Mouse (Mus musculus) bone marrow macrophage, adult 2 months (primary cell): ENCODE data around the gene Tmem274. TPM values are rescaled to one million over a fixed set of nuclear protein-coding genes. Genes with fewer than 3 reads are reported as not detected.
A peak's percentile ranks its signal among the peaks of the same experiment; 100 is the strongest.

ENCODE experiments used
- H3K27ac ChIP-seq: 2 replicates; pipeline ENCODE4 v1.5.1; 2012; ENCODE audit warnings: low read depth, low read length; ENCODE audit not compliant: insufficient read depth
- H3K4me1 ChIP-seq: 2 replicates; pipeline ENCODE4 v1.6.1; 2012; ENCODE audit warnings: low read length; ENCODE audit not compliant: control insufficient read depth, insufficient read depth
- H3K4me3 ChIP-seq: 2 replicates; pipeline ENCODE4 v1.5.1; 2012; ENCODE audit warnings: mild to moderate bottlenecking, low read length, moderate library complexity; ENCODE audit not compliant: insufficient read depth
- CTCF ChIP-seq: IDR thresholded peaks from 2 replicates; pipeline ENCODE4 v1.5.1; 2012; ENCODE audit warnings: low read depth, mild to moderate bottlenecking, low read length, moderate library complexity
- POLR2A ChIP-seq: IDR thresholded peaks from 2 replicates; pipeline ENCODE4 v1.6.1; 2012; ENCODE audit warnings: mild to moderate bottlenecking, low read depth, low read length, borderline replicate concordance
- polyA plus RNA-seq: library from polyadenylated mRNA; stranded (reverse); fragments of >200 nt; gene quantifications from 2 replicates; pipeline ENCODE4 v1.2.4, GENCODE M21; 2012; ENCODE audit not compliant: missing spikeins, insufficient read depth, insufficient read length

The Tmem274 gene
- polyA plus RNA-seq, 1 experiment: not detected

GRCm38 (mm10) chr4:149499790-149500189 is 22.6 kb downstream of the Tmem274 start:
- Histone ChIP-seq H3K4me1 (peaks cover 4% of the 10 kb centered on the region), H3K4me3 (no peak overlapping the region), H3K27ac (no peak overlapping the region)
- TF ChIP-seq CTCF (no peak), POLR2A (no peak)

DNA sequence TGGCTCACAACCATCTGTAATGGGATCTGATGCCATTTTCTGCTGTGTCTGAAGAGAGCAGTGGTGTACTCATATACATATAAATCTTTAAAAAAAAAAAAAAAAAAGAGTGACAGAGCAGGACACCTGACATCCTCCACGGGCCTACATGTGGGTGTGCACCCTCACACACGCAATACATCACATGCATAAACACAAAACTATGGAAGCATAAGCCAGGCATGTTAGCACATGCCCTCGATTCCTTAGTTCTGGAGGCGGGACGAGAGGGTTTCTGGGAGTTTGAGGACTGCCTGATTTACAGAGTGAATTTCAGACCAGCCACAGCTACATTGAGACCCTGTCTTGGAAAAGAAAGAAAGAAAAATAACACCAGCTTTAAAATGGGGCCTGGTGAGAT is 27.2 kb downstream of the Tmem274 start:
- peaks cover 12% of the 10 kb centered on the region for H3K4me1 ChIP-seq
- no peak overlapping the region for H3K4me3 ChIP-seq
- H3K27ac ChIP-seq: peak overlapping the region; percentile 66
- TF ChIP-seq CTCF: no peak
- TF ChIP-seq POLR2A: no peak

- peaks cover 12% of the 10 kb centered on the region for H3K4me1 ChIP-seq
- peak overlapping the region; percentile 66 for H3K27ac ChIP-seq
- TF ChIP-seq CTCF (no peak), POLR2A (no peak)
- H3K4me3 ChIP-seq: no peak overlapping the region
These were observed 27.7 kb downstream of the Tmem274 start for GRCm38 (mm10) chr4:149504858-149505257.

GRCm38 (mm10) chr4:149505261-149505967 is 28.2 kb downstream of the Tmem274 start:
- H3K4me1 ChIP-seq: peaks cover 12% of the 10 kb centered on the region
- no peak for TF ChIP-seq POLR2A
- TF ChIP-seq CTCF: no peak
- H3K4me3 ChIP-seq: no peak overlapping the region
- H3K27ac ChIP-seq: no peak overlapping the region

DNA sequence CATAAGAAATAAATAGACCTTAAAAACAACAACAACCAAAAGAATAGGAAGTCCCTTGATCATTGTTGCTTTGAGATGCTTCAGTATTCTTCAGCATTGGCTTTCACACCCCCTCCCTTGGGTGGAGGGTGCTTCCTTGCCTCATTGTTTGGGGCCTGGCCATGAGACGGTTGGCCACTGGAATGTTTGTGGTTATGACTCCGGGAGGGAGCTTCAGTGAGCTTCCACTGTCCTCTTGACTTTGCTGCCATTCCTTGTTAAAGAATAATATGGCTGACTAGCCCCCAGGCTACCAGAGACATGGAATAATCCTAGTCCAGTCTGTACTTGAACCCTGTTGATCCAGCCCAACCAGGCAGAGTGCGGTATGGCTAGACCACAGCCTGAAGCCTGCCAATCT is 29.7 kb downstream of the Tmem274 start:
- Histone ChIP-seq H3K27ac (no peak overlapping the region), H3K4me1 (peaks cover 21% of the 10 kb centered on the region), H3K4me3 (no peak overlapping the region)
- TF ChIP-seq POLR2A: no peak

DNA sequence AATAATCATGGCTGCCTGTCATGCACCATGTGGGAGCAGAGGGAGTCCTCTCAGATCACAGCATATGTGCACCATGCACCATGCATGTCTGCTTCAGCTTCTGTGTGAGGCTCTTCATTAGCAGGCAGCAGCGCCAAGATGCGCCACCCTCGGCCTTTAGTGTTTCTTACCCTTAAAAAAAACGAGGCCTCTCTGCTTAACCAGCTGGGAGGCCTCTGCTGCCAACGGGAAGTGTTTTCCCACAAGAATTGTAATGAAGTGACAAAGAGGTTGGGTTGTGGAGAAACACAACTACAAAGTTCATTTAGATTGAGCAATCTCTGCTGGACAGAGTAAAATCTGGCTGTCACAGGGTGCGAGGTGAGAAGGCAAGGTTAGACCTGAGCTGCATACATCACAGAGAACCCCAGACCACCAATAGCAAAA is 34.1 kb downstream of the Tmem274 start:
- Histone ChIP-seq H3K4me1 (peaks cover 9% of the 10 kb centered on the region; the same call in 1 of the 2 replicates), H3K4me3 (no peak overlapping the region), H3K27ac (no peak overlapping the region)
- no peak for TF ChIP-seq CTCF
- TF ChIP-seq POLR2A: no peak

DNA sequence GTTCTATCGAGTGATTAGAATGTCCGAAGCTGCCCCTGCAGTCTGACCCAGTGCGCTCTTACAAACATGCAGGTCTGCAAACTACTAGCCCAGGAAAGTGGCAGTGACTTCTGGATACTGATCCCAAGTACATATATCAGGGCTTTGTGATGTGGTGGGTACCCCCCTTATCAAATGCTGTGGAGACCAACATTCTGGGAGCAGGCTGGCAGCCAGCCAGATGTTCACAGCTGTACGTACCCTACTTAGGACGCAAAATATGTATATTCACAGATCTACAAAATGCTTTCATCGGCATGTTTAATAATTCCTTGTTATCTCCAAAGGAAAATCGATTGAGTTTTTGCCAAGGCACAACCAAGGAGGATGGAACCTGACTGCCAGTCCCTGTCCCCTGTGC is 34.9 kb downstream of the Tmem274 start:
- TF ChIP-seq POLR2A: no peak
- no peak for TF ChIP-seq CTCF
- no peak overlapping the region for H3K27ac ChIP-seq
- H3K4me3 ChIP-seq: no peak overlapping the region
- peaks cover 9% of the 10 kb centered on the region; the same call in 1 of the 2 replicates for H3K4me1 ChIP-seq

DNA sequence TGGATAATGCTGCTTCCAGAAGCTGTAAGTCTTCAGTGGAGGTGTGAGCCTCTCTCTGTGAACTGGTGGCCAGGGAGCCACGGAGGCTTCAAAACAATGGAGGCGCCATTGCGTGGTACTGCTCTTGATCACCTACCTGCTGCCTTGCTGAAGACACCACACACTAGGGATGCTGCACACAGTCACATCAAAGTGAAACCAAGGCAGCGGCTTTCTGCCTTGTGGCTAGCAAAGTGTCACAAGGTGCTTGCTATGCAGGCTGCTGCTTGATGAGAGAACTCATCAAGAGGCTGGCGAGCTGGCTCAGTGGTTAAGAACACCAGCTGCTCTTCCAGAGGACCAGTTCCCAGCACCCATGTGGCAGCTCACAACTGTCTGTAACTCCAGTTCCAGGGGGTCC is 38.5 kb downstream of the Tmem274 start:
- no peak overlapping the region for H3K27ac ChIP-seq
- H3K4me1 ChIP-seq: peaks cover 29% of the 10 kb centered on the region
- TF ChIP-seq POLR2A (no peak), CTCF (no peak)
- no peak overlapping the region for H3K4me3 ChIP-seq

DNA sequence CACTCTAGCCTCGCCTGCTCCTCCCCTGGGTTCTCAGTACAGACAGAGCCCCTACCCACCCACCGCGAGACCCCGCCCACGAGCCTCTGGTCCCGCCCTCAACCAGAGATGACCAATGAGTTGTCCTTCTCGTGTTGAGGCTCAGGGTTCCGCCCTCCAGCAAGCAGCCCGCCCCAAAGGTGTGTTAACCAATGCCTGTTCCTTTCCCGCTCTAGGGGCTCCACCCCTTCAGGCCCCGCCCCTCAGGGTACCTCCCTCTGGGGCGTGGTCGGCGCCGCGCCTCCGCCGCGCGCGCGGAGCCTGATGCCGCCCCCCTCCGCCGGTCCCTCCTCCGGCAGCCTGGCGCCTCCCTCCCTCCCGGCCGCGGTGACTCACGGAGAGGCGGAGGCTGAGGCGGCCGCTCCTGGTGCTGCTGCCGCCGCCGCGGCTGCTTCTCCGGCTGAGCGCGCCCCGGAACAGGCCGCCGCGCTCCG is 40.7 kb downstream of the Tmem274 start, which contains the start of gene Ctnnbip1:
TSS of gene Ctnnbip1 (plus strand) at position 369 of the 473 bp plus-strand sequence.
- peaks cover 21% of the 10 kb centered on the region for H3K4me1 ChIP-seq
- TF ChIP-seq CTCF: no peak
- no peak for TF ChIP-seq POLR2A
- peak within 1 kb of the TSS; percentile 64 for H3K4me3 ChIP-seq
- H3K27ac ChIP-seq: no peak within 1 kb of the TSS

DNA sequence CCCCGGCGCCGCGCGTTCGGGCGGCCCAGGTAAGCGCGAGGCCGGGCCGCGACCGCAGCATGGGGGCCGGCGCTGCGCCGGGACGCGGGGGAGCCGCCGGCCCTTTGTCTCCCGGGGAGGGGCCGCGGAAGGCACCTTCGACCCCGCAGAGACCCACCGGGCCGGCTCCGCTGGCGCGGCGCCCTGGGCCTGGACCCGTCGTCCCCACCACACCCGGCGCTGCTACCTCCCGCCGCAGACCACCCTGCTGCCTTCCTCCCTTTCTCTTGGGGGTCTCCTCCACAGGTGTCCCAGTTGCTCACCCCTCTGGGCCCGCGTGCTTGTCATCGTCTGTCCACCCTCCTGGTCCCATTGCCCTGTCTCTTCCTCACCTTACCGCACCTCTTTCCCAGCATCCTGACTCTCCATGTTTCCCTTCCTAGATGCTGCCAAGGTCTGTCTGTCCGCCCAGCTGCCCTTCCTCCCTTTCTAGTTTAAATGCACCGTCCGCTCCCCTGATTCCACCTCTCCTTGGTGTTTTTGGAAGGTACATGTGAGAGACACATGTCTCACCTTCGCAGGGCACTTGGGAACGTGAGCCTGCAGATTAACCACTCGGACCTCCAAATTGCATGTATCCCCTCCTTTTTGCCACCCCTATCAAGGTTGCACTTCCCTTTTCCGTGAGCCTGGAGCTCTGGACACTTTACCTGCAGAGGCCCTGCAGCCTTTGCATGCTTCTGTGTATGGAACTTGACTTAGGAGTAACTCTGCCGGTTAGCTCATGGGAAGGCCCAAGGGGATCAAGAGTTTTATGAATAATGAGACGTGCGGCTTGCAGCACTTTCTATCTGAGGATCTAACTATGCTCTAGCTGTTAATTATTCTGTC is 41.4 kb downstream of the Tmem274 start:
- Histone ChIP-seq H3K27ac (no peak overlapping the region), H3K4me3 (peak overlapping the region; percentile 64), H3K4me1 (peaks cover 21% of the 10 kb centered on the region)
- TF ChIP-seq POLR2A: no peak
- no peak for TF ChIP-seq CTCF

DNA sequence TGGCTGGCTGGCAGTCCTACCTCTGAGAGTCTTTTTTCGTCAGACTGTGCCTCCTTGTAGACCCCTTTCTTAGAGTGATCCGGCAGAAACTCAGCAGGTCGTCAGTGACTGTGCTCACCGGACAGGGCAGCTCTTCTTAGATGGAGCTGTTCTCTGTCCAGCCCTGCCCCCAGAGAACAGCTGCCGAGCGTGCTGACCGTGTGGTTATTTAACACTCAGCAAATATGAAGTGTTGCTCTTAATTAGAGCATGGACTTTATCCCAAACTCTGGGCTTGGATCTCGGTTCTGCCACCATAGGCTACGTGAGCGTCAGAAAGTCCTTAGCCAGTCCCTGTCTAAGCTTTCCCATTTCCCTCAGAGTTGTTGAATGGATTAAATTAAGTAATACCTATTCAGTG is 44.1 kb downstream of the Tmem274 start:
- TF ChIP-seq CTCF (no peak), POLR2A (no peak)
- no peak overlapping the region for H3K4me3 ChIP-seq
- peaks cover 29% of the 10 kb centered on the region for H3K4me1 ChIP-seq
- no peak overlapping the region for H3K27ac ChIP-seq
